Mouse (Mus musculus) layer of hippocampus, adult 8-10 months (tissue): ENCODE data around the gene Nsmce1. TPM values are rescaled to one million over a fixed set of nuclear protein-coding genes. Genes with fewer than 3 reads are reported as not detected.
A peak's percentile ranks its signal among the peaks of the same experiment; 100 is the strongest.
"Not testable (repeated sequence)": the region's sequence is repeated elsewhere in the genome, so short reads cannot be mapped to it uniquely, and the experiment has no call there.

Experiments
- DNase-seq, 2 experiments: peaks; one replicate each; pipeline ENCODE4 v3.0.0; 2022; ENCODE audit warnings: low spot score in 2 of 2
- total RNA-seq, 4 experiments: library from RNA; stranded (reverse); gene quantifications; 2 replicates each; pipeline ENCODE4 v1.2.4; 2022

Nsmce1 gene
- total RNA-seq, 4 experiments from 2014 or later = 14.7 to 17.3 (median 15.9) TPM

GRCm38 (mm10) chr7:125442323-125442722, 49.1 kb downstream of the Nsmce1 start:
- DNase-seq = no peak

- DNase-seq = no peak
These were observed 56.6 kb downstream of the Nsmce1 start for GRCm38 (mm10) chr7:125434666-125435290.

GRCm38 (mm10) chr7:125433874-125434273, 57.5 kb downstream of the Nsmce1 start:
- DNase-seq = no peak

- DNase-seq = no peak
These were observed 61.1 kb downstream of the Nsmce1 start for GRCm38 (mm10) chr7:125430170-125430842.

- DNase-seq = not testable (repeated sequence)
These were observed 62.4 kb downstream of the Nsmce1 start for GRCm38 (mm10) chr7:125428816-125429500.

- DNase-seq = no peak
These were observed 63.0 kb downstream of the Nsmce1 start for GRCm38 (mm10) chr7:125428381-125428780.

- peak in 1 of 2 experiments; percentile 15 for DNase-seq
These were observed 63.8 kb downstream of the Nsmce1 start for GRCm38 (mm10) chr7:125427492-125428090.

GRCm38 (mm10) chr7:125423056-125423455, 68.3 kb downstream of the Nsmce1 start:
- no peak for DNase-seq

GRCm38 (mm10) chr7:125421911-125422310, 69.5 kb downstream of the Nsmce1 start:
- no peak for DNase-seq

- DNase-seq = peak in 1 of 2 experiments; percentile 18
These were observed 71.2 kb downstream of the Nsmce1 start for GRCm38 (mm10) chr7:125420190-125420589.

GRCm38 (mm10) chr7:125418413-125418812, 73.0 kb downstream of the Nsmce1 start:
- no peak for DNase-seq

Other genes starting within 250 kb of the Nsmce1 start
- gene Kdm8, start 46.9 kb downstream of the Nsmce1 start, total RNA-seq = 1 to 10 TPM; 5.3 to 6.0 (median 5.8) TPM
- gene Il4ra, start 60.5 kb upstream of the Nsmce1 start, total RNA-seq = 10 to 100 TPM in 2 of 4 experiments, 1 to 10 TPM in 2; 4.8 to 12.4 (median 8.4) TPM
- 1 to 10 TPM; 1.4 to 4.2 (median 2.4) TPM for gene Il21r, start 111.8 kb upstream of the Nsmce1 start, total RNA-seq
- gene Gtf3c1, start 216.2 kb upstream of the Nsmce1 start, total RNA-seq = 100 to 1,000 TPM in 3 of 4 experiments, 10 to 100 TPM in 1; 98.4 to 122 (median 108) TPM
- 10 to 100 TPM; 24.0 to 41.3 (median 37.3) TPM for gene D430042O09Rik, start 216.3 kb upstream of the Nsmce1 start, total RNA-seq